Mouse (Mus musculus) right cerebral cortex, postnatal 14 days (tissue): ENCODE measurements at regions not wholly inside any gene's neighbourhood (a gene's known extent, or its start where the extent isn't known, plus 50 kb on each side); places are given as distances from the start of the nearest gene placed in this dataset.
A peak's percentile ranks its signal among the peaks of the same experiment; 100 is the strongest.
"Not testable (repeated sequence)": the region's sequence is repeated elsewhere in the genome, so short reads cannot be mapped to it uniquely, and the experiment has no call there.

Experiments
- DNase-seq: peaks from one replicate; pipeline ENCODE4 v3.0.0; 2022

- no peak for DNase-seq
These were observed 100.7 kb downstream of the H2al2a start for GRCm38 (mm10) chr2:17896036-17896435.

DNA sequence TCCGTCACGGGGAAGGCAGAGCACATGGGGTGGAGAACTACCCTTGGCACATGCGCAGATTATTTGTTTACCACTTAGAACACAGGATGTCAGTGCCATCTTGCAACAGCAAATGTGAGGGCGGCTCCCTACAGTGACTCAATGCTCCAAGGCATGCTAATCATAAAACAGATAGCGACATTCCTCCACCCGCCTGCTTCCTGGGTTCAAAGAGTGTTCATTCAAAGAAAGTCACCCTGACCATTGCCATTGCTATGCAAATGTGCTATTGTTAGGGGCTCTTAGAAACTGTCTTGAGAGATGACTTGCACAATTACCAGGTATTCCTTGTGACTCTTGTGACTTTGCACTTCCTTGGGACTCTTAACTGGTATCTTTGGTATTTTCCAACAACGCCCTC, 104.1 kb downstream of the H2al2a start:
- not testable (repeated sequence) for DNase-seq

GRCm38 (mm10) chr2:17887699-17888098, 109.1 kb downstream of the H2al2a start:
- DNase-seq = no peak

GRCm38 (mm10) chr2:17882389-17882788, 114.4 kb downstream of the H2al2a start:
- DNase-seq = no peak

DNA sequence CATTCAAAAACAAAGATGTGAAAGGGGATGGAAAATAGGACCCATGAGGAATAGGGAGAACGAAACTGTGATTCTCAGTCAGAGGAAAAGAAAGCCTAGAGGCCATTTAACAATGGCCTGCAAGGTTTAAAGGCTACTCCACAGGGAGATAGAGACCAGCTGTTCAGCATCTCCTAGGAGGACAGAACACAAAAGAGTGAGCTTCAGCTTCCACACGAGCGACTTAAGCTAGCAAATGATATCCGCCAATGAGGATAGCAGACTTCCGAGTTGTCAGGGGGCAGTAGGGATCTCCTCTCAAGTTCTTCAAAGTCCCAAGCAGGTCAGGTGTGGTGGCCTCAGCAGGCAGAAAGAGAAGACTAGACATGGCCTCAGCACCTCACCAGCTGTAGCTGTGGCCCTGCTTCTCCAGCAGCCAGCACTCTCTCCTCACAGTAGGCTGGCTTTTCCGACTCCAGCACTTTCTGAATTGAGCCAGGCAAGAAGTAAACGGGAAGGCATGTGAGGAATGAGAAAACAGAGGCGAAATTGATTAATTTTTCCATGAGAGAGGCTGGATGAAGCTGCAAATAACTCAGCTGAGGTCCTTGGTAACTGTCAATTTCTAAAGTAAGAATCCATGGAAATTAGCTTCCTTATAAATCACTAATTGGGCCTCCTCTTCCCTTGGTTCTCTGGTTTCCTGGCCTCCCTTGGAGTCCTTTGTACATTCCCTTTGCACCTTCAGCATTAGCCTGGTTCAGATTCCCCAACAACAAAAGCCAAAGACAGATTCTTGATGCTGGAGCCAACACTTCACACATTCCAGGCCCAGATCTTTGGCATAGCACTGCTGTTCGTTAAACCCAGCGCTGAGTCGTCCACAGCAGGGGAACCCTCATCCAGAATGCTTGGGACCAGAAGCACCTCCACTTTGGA, 115.7 kb downstream of the H2al2a start:
- no peak for DNase-seq

DNA sequence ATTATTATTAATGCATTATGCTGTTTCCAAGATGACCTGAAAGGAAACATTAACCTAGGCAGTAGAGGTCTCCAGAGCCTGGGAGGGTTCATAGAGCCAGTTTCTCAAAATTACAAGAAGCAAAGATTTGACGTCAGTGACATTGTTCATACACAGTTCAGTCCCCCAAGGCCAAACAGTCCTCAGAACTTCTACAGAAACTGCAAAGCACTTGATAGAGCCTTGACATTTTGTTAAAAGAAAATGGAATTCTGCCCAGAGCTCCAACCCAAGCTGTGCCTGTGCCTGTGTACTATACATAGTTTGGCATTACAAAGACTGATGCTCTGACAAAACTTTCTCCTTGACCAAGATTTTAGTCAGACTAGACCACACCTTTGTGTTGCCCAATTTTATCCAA, 118.9 kb downstream of the H2al2a start:
- DNase-seq = no peak

DNA sequence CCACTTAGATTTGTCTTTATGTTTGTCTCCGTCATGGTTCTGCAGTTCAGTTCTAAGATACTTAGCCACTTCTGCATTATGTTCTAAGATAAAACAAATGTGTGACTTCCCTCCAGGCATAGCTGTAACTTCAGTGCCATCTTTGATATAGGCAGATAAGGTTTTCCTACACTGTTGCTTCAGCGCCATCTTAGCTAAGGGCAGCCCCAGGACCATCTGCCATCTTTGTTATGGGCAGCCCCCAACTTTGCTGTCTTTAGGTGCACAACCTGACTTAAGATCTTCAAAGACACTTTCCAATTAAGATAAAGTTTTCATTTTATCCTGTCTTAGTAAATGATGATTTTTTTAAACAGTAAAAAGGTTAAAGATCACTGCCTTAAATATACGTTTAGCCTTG, 119.8 kb downstream of the H2al2a start:
- DNase-seq = no peak

DNA sequence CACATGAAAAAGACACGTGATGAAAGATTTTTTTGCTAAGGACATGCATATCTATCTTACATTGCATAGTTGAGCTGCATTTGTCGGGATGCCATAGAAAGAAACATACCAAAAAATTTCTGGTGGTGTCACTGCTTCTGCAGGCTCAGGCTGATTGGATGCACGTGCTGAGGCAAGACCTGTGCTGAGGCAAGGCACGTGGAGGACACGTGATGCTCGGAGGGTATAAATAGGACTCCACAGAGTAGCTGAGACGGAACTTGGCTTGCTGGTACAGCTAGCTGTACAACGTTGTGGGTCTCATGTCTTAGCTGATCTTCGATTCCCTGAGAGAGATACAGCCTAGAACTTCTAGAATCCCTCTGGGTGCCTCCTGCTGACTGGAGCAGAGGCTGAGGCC, 120.6 kb downstream of the H2al2a start:
- DNase-seq = no peak

DNA sequence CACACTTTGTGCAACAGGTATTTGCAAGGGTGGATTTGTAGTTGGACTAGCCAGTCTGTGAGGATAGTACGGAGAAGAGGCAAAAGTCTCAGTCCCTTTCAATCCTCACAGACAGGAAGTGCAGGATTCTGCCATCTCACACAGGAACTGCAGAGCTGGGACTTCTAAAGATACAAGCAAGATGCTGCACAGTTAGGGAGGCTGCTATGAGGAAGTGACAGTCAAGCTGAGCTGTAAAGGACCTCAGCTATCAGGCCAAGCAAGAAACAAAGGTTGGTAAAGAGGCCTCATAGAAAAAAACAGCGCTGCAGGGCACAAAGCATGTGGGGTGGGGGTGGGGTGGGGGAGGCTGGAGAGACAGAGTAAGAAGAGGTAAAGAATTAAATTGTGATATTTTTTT, 126.2 kb downstream of the H2al2a start:
- no peak for DNase-seq

DNA sequence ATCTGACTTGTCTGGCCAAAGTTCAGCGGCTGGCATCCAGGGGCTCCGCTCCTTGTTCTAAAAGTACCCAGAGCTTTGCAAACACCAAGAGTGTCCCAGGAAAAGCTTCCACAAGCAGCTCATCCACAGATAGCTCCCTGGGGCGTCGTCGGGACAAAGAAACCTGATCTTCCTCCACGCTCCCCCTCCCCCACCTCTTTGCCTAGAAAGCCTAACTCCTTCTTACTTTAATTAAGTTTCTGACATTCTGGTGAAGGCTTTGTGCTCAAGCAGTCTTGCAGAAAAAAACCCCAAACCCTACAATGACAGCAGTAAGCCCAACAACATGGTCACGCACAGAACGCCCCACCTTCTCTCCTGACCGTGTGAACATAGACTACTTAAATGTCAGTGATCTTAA, 128.6 kb downstream of the H2al2a start:
- DNase-seq = no peak

GRCm38 (mm10) chr2:17867341-17867740, 129.4 kb downstream of the H2al2a start:
- peak; percentile 17 for DNase-seq

GRCm38 (mm10) chr2:17861765-17862495, 130.7 kb upstream of the Nebl start:
- no peak for DNase-seq

DNA sequence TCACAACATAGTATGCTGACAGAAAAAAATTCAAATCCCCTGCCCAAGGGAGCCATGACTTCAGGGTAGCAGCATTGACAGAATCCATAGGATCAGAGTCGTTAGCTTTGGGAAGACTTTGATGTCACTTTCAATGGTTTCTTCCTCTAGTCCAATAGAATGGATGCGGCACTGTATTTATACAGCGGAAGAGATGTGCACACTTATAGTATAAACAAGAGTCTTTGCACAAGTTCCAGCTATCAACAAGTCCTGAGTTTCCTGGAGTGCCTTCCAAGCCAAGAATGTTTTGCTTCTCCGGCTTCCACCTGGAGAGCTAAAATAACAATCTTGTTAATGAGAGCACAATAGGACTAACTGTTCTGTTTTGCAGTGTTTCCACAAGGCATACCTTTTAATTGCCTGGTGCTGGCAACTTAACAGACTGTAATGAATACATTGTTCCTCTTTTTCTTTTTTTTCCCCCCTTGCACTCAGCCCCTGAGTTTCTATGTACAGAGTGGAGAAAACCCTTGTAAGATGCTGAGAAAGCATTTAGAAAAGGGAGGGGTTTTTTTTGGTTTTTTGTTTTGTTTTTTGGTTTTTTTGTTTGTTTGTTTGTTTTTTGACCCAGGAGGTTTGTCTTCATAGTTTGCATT, 129.8 kb upstream of the Nebl start:
- DNase-seq = no peak

DNA sequence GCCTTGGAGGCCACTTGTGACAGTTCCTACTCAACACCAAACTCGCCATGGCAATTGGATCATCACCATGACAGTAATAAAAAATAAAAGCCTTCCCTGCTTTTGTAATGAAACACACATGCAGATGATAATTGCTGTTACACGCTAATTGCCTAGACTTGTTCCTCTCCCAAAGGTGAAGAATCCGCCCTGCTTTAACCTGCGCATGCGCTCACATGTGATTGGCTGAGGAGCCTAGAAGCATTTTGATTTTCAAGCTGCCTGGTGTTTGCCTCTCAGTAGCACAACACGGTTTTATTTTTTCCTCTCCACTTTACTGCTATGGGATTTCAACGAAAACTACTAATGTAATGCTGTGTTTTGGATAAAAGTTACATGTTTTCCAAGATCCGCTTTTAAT, 128.0 kb upstream of the Nebl start:
- DNase-seq = no peak

DNA sequence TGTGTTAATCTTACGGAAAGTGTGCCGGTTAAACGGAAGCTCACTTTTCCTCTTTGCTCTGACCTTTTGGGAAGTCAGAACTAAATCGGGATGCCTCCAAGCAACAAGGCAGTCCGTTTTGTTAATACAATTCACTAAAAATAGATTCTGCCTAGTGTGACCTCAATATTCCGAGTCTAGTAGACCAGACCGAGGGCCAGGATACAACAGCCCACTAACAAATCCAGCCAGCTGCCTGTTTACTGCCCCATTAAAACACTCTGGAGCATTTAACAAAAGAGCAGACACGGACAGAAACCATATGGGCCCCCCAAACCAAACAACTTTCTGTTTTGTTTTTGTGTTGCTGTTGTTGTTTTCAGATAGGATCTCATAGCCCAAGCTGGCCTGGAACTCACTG, 127.1 kb upstream of the Nebl start:
- DNase-seq = no peak

DNA sequence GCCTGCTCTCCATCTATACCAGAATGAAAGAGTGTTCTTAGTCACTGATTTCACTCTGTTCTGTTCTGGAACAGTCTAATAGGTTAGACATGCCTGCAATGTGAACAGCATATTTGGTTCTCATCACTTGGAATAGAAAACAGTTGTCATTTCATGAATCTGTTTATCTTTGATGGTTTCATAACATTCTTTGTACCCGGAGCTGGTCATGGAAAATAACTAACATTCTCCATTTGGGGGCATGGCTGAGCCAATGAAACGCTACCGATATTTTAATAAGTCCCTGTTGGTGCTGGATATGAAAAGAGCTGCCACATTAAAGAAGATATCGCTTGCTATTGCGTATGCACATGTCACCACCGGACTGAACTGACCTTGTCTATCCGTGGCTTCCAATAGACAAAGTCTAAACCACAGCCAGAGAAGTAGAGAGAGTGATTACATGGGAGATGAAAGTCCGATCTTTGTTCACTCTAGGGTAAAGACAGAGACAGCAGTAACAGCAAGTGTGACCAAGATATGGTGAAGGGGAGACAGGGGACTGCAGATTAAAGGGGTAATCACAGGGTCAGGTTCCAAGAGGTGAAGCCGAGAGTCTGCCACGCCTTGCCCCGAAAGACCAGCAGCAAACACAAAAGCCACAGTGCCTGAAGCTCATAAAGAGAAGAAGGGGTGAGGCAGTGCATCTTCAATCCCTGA, 124.5 kb upstream of the Nebl start:
- no peak for DNase-seq

DNA sequence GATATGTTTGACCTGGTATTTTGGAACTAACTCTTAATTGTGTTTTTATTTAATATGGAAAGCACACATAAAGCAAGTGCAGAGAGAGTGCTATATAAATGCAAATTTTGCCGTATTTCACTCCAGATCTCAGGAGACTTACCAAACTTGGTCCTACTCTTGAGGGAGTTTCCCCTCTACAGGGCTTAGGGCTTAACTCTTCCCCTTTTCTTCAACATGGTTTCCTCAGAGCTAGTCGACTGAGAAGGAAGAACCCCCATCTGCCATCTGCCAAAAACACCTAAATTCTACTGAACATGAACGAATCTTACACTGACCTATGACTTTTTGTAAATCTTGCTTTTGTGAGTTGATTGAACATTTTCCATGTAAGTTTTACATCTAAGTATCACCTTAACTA, 122.8 kb upstream of the Nebl start:
- DNase-seq = no peak

DNA sequence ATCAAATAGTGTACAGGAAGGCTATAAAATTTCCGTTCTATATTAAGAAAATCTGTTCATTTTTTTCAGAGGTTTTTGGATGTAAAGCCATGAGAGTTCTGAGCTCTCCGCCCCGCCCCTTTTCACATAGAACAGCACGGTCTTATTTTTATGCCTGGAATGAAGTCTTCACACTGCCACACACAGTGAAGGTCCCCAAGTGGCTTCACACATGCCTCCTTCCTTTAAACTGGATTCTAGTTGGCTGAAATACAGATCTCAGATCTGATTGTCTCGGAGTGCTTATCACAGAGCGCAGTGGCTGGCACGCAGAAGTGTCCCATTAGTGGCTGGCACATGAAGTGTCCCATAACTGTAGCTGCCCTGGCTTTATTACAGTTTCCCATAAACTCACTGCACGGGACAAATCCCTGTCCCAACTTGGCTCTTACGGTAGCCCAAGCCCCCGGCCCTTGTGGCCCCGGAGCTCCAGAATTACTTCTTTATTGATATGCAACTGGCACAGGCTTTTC, 122.3 kb upstream of the Nebl start:
- no peak for DNase-seq

DNA sequence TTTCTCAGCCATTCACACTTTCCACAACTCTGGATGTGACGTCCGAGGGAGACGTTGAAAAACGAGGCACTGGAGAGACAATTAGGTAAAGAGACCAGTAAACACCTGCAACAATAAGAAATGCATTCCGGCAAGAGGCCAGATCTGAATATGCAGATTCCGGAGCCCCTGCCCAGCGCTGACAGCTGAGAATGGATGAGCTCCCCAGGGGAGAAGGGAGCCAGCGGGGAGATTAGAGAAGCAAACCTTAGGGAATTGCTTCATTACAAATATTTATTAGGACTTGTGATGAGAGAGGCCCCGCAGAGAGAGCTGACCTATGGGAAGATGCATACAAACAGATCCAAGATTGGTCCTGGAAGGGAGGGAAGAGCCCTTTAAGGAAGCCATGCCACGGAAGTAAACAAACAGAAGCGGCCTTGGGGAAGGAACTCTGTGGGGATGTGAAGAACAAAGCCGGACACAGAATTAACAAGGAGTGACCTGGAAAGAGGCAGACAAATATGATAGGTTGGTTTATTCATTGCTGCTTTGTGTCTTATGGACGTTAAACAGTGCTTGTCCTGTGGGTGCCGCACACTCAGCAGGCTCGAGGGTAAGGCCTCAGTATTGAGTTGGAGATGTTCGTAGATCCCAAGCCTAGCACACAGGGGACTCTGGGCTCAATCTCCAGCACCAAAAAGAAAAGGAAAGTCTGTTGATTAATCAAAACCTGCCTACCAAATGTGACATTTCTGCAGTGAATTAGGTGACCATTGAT, 121.7 kb upstream of the Nebl start:
- no peak for DNase-seq

DNA sequence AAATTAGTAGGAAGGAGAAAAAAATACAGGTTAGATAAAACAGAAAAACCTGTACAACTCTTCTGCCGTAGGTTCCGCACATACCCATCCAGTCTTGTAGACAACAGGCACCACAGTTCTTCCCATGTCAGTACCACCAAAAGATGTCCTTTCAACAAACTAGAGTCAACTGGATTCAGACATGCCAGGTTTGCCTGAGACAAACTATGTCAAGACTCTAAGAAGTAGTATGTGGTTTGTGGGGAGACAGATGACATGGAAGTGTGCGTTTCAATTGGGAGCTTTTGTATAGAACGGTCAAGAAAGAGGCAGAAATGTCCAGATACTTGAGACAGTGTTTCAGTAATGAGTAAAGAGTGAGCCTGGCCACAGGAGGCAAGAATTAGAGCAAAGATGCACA, 119.5 kb upstream of the Nebl start:
- DNase-seq = no peak

GRCm38 (mm10) chr2:17849267-17849666, 118.0 kb upstream of the Nebl start:
- DNase-seq = no peak

DNA sequence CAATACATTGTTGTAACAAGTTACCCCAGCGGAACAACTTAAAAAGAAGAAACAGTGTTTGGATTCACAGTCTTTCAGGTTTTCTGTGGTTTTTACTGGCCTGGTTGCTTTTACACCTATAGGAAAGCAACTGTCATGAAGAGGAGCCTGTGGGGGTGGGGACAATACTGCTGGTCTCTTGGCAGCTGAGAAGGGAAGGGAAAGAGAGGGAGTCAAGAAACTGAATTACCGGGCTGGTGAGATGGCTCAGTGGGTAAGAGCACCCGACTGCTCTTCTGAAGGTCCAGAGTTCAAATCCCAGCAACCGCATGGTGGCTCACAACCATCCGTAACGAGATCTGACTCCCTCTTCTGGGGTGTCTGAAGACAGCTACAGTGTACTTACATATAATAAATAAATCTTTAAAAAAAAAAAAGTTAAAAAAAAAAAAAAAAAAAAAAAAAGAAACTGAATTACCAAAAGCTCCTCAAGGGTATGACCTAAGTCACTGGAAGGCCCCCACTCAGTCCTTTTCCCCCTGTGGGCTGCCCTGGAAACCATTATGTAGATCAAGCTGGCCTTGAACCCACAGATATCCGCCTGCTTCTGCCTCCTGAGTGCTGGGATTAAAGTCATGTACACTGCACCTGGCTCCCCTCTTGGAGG, 114.3 kb upstream of the Nebl start:
- not testable (repeated sequence) for DNase-seq
